Mouse (Mus musculus): Measurements from ENCODE around the gene Zfp618.

Gene Zfp618

DNA sequence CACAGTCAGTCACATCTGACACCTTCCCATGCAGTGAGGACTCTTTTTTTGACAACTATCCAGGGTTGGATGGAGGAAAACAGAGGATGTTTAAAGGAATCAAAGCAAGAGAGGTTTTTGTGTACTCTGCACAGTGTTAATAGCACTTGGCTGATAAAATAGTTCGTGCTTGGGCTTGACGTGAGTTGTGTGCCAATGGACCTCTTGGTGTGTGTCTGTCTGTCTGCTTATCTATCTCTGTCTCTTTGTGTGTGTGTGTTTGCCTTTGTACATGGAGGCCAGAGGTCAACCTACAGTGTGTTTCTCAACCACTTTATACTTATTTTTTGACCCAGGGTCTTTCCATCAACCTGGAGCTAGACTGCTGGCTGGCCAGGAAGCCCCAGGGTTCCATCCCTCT lies 27.8 kb downstream of the Zfp618 start:
- CTCF ChIA-PET, result no interaction called here
- POLR2A ChIA-PET, result no interaction called here

DNA sequence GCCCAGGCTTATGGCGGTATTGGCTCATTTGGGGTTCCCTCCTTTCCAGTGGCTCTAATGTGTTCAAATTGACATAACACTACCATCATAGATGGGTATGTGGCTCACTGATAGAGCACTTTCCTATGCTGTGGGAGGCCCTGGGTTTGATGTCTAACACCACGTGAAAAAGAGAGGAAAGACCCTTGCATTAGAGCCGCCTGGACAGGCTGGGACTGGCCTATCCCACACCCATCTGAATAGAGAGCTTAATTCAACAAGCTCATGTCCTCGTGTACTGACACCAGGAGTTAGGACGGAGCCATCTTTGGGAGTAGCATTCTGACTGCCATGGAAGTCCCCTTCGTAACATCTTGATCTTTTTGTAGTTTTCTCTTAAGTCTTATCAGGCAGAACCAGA lies 32.2 kb downstream of the Zfp618 start:
- CTCF ChIA-PET, result no interaction called here
- POLR2A ChIA-PET, result no interaction called here

DNA sequence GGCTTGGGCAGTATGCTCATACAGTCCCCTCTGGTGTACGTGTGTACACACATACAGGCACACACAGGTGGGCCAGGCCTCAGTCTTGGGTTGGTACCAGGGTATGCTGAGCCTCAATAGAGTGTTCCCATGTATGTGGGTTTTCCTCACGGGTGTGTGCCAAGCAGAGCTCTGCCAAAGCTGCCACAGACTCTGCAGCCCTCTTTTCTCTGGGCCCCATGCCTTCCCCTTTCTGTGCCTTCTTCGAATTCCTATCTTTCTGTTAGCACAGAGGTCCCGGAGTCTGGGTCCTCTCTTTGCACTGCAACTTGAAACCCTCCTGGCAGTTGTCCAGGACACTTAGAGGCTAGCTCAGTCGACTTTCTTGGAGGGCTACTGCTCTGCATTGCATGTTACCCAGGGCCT lies 33.1 kb downstream of the Zfp618 start:
- POLR2A ChIA-PET, result no interaction called here

DNA sequence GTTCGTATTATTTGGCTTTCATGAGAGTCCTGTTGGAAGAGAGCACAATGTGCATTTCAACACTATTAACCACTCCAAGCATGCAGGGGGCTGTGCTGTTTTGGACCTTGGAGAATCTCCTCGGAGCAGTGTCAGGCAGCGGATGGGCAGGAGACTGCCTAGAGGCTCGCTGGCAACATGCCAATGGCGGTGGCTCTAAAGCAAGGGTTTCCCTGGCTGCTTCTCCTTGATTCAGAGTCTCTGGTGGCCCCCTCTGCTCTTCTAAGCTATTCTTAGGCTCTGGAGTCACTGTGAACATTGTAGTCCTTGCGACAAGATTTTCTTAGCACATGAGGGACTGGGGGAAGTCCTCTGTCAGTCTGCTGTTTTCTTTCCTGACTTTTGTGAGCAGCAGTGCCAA lies 33.5 kb downstream of the Zfp618 start:
- ChIA-PET CTCF (no interaction called here), POLR2A (no interaction called here)

More for the DNA sequence above, 33.1 kb downstream of the Zfp618 start:
- CTCF ChIA-PET, result no interaction called here

DNA sequence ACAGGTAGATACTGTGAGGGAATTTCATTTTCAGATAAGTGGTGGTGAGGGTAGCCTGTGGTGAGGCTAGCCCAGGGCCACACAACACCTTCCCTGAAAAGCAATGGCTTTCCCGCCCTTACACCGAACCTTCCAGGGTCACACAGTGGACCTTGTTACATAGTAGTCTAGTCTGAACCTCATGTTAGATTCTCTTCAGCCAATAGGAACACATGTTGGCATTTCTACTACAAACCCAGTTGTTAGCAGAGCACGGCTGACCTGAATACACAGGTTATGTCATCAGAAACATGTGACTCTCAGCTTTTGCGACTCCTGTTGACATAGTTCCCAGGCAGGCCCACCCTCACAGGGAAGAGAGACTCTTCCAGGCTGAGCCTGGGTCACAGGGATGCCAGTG lies 33.9 kb downstream of the Zfp618 start:
- ChIA-PET POLR2A (no interaction called here), CTCF (no interaction called here)

DNA sequence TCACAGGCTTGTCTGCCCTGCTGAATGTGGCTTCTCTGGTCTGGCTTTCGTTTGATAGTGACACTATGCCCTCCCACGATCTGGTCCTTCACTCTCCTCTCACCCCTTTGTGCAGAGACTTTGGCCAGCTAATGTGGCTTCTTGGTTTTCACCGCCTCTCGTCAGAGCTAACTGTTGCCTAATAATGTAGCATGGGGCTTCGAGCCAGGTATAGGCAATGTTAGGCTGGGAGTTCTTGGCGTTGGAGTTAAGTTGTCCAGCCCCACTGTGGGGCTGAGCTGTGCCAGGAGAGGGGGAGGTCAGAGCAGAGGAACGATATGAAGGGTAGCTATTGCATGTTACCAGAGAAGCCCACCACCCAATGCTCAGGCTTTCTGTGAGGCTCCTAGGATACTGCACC lies 34.5 kb downstream of the Zfp618 start:
- ChIA-PET POLR2A (no interaction called here), CTCF (no interaction called here)

DNA sequence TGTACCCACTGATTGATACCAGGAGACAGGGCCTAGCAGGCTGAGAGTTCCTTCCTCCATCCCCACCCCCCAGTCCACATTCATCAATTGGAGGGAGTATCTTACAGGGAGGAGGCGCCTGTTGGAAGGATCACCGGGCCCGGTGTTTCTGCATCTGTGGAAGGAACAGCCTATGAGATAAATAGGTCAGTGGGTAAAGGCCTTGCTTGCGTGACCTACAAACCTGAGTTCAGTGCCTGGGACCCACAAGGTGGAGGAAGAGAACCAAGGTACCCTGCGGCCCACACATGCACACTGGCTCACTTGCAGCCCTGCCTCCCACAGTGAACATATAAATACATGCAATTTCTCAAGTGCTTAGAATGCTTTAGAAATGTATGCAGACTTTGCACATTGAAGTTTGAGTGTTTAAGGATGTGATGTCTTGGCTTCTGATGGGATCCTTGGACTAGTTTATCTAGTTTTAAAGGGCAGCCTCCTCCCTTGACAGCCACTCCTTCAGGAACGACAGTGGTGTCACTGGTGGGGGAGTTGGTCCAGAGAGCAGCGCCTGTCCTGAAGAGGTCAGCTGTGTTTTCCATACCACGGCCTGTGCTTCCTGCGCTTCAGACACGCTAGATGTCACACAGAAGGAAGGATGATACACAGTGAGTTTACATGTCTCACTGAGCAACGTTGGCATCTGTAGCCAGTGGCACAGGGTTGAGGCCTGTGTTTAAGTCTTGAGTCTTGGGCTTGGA lies 35.1 kb downstream of the Zfp618 start:
- ChIA-PET CTCF (interaction anchor here in 1 of 4 experiments (0.7 kb wide), 1 partner anchor 901 kb away, joined by 3 read pairs; no protein-coding TSS in a partner anchor), POLR2A (no interaction called here)

DNA sequence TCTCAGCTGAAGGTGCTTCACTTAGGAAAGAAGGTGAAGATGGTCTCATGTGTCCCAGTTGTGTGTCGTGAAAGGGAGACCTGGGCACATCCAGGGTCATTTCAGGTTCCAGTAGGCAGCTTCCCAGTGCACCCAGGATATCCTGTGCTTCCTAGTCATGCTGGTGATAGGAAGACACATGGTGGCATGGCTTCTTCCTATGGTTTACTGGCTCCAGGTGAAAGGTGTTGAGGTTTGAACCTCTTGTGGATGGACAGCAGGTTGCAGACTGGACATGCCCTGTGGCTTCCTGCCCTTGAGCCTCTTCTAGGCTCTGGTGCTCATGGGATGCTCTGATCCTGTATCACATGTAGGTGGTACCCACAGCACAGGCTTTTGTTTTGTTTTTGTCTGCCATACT lies 37.0 kb downstream of the Zfp618 start:
- ChIA-PET POLR2A (no interaction called here), CTCF (no interaction called here)

DNA sequence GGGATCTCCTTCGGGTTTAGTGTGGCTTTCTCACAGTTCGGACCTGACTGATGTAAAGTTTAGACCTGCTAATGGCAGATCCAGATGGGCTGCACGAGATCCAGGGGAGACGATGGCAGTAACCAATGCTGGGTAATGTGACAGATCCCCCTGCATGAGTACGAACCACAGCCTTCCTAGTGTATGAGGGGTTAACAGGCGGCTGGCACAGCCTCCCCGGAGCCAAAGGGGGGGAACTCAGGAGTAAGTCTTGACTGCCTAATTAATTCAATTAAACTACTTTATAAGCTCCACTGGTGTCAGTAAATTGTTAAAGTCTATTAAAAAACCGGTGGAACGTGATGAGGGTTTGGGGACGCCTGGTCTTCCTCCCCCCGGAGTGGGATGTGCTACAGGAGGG lies 39.1 kb downstream of the Zfp618 start:
- ChIA-PET CTCF (no interaction called here), POLR2A (no interaction called here)

DNA sequence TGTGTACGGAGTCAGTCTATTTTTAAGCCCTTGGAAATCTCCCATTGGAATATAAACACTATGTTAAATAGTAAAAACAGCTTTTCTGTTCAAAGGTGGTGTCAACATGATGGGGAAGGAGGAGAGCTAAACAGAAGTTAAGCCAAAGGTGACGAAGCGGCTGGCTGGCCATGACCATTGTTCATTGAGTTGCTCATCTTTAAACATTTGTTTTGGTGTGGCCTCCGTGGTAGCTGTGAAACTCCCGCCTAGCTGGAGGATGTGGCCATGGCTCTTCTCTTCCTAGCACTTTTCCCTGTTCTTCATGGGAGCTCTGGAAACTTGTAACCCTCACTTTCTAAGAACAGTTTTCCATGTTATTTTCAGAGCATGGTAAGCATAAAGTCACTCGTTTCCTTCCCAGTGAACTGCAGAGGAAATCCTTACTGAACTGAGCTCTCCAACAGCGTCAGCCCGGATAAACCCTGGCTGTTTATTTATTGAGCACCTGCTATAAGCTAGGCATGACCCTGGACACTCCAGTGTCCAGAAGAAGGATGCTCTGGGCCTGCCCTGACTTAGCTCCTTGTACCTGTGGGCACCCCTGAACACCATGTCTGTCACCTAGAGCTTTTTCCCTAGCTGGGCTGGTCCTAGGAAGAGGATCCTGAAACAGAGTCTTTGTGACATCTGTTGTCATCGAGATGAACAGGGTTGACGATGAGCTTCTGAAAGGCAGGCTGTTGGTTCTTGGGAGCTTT lies 40.2 kb downstream of the Zfp618 start:
- CTCF ChIA-PET, result no interaction called here
- POLR2A ChIA-PET, result no interaction called here

DNA sequence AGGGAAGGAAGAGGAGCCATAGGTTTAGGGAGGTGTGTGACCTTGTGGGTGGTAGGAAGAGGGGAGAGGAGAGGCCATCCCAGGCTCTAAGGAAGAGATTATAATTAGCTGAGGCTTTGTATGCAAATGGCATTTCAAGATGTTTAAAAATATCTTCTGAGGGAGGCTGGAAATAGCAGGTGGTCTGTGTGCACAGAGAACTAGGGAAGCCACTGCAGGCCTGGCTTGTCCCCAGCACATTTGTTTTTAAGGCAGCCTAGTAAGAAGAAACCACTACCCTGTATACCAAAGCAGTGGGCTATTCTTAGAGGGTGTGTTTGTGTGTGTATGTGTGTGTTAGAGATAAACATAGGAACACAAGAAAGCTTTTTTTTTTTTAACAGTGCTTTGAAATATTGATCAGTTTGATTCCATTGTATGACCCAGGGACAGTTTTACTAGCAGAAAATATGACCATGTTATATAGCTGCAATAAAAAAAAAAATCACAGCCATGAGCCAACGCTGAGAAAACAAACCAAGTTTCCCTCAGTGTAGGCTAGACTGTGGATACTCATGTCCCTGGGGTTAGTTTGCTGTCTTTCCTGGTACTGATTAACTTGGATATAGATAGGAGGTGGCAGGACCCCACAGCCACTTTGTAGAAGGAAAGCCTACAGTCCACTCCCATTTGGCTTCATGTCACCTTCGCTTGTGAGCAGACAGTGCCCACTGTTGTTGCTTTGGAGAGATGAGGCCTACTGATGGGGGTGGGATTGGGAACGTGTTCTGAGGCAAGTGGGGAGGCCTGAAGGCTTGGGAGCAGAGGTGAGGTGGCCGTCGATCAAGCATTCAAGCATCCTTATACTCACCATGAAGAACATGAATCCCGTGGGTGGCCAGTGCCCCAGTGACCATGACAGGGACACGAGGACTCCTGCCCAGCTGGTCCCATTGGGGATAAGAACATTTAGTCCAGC lies 41.1 kb downstream of the Zfp618 start:
- ChIA-PET POLR2A (no interaction called here), CTCF (interaction anchor here in 1 of 4 experiments (0.6 kb wide), 1 partner anchor 209 kb away, joined by 3 read pairs; no protein-coding TSS in a partner anchor)

DNA sequence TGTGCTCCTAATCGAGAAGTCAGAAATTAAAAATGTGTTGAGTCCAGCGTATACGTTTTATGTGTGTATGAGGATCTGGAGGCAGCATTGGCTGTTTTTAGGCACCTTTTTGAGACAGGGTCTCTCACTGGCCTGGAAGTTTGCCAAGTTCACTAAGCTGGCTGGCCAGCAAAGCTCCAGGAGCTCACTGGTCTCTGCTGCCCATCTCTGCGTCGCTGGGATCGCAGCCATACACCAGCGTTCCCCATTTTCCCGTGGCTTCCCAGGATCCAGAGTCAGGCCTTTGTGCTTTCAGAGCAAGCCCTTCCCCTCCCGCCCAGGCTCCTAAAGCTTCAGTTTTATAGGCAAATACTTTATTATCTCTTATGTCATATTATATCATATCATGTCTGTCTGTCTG lies 42.8 kb downstream of the Zfp618 start:
- CTCF ChIA-PET, result no interaction called here
- POLR2A ChIA-PET, result no interaction called here

DNA sequence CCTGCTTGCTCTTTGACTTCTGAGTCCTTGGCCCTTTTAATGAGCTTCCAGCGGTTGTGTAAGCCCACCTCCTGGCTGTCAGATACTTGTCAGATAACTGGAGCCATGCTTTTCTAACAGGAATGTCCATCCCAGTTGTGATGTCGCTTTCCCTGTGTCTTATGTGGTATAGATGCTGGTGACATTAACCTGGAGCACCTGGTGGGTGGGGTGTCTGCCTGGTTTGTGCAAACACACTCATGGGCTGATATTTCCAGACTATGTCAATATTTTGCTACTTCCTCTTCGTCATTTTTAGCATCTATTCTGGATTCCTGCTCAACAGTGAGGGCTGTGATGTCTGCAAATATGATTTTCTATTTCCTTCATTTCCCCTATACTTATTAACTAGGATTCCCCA lies 43.4 kb downstream of the Zfp618 start:
- CTCF ChIA-PET, result no interaction called here
- POLR2A ChIA-PET, result no interaction called here

DNA sequence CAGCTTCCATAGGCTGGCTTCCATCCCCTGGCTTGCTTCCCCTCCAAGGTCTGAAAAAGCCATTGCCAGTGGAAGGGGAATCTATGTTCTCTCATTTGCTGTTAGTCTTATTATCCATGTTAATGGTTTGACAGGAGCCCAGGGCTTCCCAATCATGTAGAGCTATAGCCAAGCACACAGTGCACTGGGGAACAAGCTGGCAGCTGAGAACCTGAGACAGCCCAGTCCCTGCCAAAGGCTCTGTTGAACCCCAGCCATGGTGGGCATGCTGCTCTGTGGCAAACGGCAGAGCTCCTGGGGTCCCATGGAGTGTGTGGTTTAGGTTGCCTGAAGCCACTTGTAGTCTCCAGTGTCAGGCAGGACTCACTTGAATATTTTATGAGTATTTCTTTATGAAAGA lies 44.4 kb downstream of the Zfp618 start:
- POLR2A ChIA-PET, result no interaction called here
- CTCF ChIA-PET, result no interaction called here

DNA sequence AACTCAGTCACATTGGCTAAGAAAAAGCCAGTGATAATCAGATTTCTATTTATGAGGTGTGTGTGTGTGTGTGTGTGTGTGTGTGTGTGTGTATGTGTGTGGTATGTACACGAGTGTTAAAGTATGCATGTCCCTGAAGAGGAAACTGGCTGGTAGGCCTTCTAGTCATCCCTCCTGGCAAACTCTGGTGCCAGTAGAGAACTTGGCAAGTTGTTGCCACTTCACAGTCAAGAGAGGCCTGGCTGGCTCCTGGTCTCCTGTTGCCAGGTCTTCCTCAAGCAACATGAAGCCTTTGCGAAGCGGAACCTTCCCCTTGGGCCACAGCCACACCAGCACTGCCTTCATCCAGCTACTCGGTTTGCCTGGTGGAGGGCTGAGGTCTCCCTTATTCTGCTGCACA lies 44.9 kb downstream of the Zfp618 start:
- POLR2A ChIA-PET, result no interaction called here
- CTCF ChIA-PET, result no interaction called here

DNA sequence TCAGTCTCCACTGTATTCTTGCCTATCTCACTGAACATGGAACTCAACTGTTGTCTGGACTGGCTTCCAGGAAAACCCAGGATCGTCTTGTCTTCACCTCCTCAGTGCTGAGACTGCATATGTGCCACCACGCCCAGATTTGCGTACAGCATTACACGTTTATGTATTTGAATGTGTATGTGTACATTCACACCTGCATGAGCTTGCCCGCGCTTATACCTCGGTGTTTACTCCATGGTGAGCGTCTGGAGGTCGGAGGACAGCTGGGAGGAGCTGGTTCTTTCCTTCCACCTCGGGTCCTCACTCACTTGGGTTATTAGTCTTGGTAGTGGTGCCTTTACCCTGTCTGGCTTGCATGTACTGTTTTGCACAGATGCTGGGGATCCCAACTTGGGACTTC lies 53.2 kb downstream of the Zfp618 start:
- POLR2A ChIA-PET, result no interaction called here

DNA sequence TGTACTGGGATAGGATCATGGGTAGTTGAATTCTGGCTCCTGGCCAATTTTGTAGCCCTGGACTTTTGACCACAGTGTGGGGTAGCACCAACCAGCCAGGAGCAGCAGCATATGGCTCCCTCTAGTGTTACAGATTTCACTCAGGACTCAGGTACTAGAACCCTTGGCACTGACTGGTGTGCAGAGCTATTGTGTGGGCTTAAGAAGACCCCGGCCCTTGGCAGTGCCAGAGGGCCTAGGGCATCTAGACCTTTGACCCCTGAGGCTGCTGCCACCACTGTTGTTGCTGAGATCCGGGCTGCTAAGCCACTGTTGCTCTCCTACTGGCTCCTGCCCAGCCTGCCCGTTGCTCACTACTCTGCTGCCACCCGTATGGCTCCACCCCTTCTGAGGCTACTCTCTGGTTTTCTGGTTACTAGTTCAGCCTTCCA lies 54.1 kb downstream of the Zfp618 start:
- POLR2A ChIA-PET, result interaction anchor here in 1 of 4 experiments (1.2 kb wide), 1 partner anchor 9 kb away, joined by 3 read pairs; no protein-coding TSS in a partner anchor
- CTCF ChIA-PET, result interaction anchor here in 1 of 4 experiments (0.7 kb wide), 1 partner anchor 293 kb away, joined by 4 read pairs; no protein-coding TSS in a partner anchor

More for the DNA sequence above, 53.2 kb downstream of the Zfp618 start:
- CTCF ChIA-PET, result no interaction called here

DNA sequence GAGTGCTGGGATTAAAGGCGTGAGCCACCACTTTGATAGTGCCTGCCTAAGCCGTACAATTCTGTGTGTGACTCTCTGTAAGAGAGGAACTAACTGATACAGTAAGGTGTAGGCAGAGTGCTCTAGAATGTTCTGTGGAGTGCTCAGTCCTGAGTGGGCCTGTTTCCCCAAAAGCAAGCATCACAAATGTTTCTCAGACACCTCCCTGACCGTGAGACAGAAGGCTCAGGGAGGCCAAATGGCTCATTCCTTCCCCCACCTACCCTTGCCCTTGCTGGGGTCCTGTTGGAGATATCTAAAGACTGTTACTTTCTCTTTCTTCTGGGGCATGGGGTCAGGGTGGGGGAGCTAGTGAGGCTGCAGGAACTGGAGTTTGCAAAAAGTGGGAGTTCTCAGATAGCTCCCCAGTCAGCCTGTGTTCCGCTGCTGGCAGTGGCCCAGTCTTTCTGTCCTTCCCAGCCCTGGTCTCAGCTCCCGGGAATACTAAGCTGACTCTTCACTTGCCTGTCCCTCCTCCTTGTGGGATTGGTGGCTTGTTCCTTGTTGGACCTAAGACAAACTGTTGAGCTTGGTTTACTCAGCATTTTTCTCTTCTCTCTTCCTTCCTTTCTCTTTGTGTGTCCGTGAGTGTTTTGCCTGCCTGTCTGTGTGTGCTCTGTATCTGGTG lies 55.8 kb downstream of the Zfp618 start:
- POLR2A ChIA-PET, result no interaction called here
- CTCF ChIA-PET, result no interaction called here

DNA sequence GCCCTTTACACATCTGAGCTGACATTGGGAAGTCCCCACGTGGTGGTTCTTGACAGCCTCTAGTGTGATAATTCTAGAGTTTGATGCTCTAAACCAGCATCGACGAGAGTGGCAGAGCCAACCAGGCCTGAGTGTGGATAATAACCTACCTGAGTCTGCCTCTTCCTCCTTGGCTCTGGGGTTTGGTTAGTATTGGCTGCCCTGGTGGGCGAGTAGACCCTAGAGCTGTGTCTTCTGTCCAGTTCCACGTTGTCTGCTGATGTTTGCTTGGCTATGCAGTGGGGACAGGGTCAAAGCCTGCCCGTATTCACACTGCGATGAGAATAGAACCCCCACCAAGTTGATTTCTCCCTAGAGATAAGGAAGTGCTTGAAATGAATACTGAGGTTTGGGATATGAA lies 58.1 kb downstream of the Zfp618 start:
- ChIA-PET POLR2A (no interaction called here), CTCF (no interaction called here)

DNA sequence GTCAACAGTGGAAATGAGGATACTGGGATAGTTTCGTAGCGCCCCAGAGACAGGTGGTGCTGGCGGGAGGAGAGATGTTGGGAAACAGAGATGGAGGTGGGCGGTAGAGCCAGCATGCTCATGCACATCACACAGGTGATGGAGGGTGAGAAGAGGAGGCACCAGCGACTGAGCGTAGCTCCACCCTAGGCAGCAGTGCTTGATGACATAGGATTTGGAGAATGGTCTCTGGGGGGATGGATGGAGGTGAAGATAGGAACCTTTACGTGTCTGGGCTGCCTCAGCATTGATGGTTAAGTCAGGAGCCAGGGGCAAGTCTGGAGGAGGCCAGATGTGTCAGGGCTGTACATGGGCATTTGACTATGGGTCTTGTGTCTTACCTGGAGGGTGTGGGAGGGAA lies 58.7 kb downstream of the Zfp618 start:
- POLR2A ChIA-PET, result no interaction called here
- CTCF ChIA-PET, result no interaction called here
